Mouse (Mus musculus): ENCODE results near the gene Jhy. TPM values are rescaled to one million over a fixed set of nuclear protein-coding genes. Genes with fewer than 3 reads are reported as not detected.

The Jhy gene
- polyA plus RNA-seq (2015; fragmentation: Nextera tagmentation; extraction: Ambion mirVana): 0.04 and 0.09 TPM in 2 replicates

DNA sequence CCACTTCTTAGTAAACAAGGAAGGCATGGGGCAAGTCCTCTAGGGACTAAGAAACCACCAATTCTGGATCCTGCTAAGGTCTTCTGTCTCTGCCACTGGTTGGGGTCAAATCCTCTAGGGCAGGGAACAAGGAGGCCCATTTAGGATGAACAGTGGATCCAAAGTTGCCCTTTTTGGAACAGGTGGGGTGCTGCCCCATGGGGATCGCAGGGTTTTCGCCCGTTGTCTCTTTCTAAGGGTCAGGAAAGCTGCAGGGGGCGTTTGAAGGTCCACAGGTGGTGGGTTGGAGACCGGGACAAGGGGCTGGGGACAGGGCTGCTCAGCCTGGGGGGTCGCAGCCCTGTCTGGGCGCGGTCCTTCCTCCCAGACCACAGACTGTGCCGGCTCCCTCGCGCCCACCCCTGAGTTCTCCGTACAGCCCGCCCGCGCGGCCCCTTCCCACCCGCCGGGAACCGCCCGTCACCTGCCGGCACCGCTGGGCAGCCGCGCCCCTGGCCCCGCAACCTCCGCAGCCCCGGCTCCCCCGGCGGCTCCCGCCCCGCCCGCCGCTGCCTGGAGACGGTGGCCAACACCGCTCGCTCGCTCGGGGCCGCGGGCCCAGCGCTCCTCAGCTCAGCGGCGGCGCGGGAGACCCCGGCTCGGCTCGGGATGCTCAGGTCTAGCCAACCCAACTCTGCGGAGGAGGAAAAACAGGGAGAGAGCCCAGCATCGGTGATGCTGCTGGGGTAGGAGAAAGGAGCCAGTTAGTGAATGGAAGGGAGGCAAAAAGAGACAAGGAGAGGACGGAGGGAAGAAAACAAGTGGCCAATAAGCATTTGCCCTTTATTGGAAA lies at the start of gene Jhy:
Gene Jhy, minus strand, starts transcription at position 533 of the 832 bp plus-strand sequence.
- Histone ChIP-seq H3K9ac (ENCODE audit: low read depth, low read length) (peak within 1 kb of the TSS; percentile 40; the same call in 1 of the 2 replicates), H3K4me3 (ENCODE audit: low read length) (peak within 1 kb of the TSS; percentile 42), H3K36me3 (ENCODE audit: control insufficient read depth, insufficient read depth, low read length) (no peaks in the 10 kb centered on the region), H3K27ac (ENCODE audit: low read length) (no peak within 1 kb of the TSS), H3K4me1 (ENCODE audit: control insufficient read depth, insufficient read depth, low read length) (peaks cover 5% of the 10 kb centered on the region), H3K27me3 (replicated peaks; ENCODE audit: control insufficient read depth, insufficient read depth, low read length) (peaks cover 17% of the 10 kb centered on the region), H3K9me3 (ENCODE audit: control insufficient read depth, low read length) (no peaks in the 10 kb centered on the region), H3K4me2 (ENCODE audit: low read depth, low read length) (peak within 1 kb of the TSS; percentile 62)
- 2% methylated on average over 41 of the region's 51 CpGs for WGBS
- no peak for ATAC-seq

DNA sequence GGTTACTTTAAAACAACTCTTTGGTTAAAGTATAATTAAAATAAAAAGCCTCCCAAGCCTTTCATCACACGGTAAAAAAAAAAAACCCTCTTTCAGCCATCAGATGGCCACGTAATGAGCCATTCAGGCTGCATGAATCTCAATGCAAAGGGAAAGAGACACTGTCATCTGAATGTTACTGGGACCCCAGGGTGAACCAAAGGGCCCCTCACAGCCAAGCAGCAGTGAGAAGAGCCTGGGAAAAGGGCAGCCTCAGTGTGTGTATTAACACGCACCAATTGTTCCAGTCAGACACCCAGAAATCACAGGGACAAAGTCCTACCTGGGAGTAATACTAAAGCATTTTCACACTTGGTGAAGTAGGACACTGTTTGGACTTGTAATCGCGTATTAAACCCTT lies 48.5 kb upstream of the Jhy start:
- no peak overlapping the region for H3K4me3 ChIP-seq (ENCODE audit: low read length)
- WGBS: 83% methylated on average over 5 of the region's 5 CpGs
- H3K27me3 ChIP-seq (replicated peaks; ENCODE audit: control insufficient read depth, insufficient read depth, low read length): no peaks in the 10 kb centered on the region
- H3K9ac ChIP-seq (ENCODE audit: low read depth, low read length): no peak overlapping the region
- H3K4me1 ChIP-seq (ENCODE audit: control insufficient read depth, insufficient read depth, low read length): no peaks in the 10 kb centered on the region
- no peak for ATAC-seq
- H3K36me3 ChIP-seq (ENCODE audit: control insufficient read depth, insufficient read depth, low read length): no peaks in the 10 kb centered on the region
- no peak overlapping the region for H3K4me2 ChIP-seq (ENCODE audit: low read depth, low read length)
- no peaks in the 10 kb centered on the region for H3K9me3 ChIP-seq (ENCODE audit: control insufficient read depth, low read length)
- H3K27ac ChIP-seq (ENCODE audit: low read length): no peak overlapping the region

DNA sequence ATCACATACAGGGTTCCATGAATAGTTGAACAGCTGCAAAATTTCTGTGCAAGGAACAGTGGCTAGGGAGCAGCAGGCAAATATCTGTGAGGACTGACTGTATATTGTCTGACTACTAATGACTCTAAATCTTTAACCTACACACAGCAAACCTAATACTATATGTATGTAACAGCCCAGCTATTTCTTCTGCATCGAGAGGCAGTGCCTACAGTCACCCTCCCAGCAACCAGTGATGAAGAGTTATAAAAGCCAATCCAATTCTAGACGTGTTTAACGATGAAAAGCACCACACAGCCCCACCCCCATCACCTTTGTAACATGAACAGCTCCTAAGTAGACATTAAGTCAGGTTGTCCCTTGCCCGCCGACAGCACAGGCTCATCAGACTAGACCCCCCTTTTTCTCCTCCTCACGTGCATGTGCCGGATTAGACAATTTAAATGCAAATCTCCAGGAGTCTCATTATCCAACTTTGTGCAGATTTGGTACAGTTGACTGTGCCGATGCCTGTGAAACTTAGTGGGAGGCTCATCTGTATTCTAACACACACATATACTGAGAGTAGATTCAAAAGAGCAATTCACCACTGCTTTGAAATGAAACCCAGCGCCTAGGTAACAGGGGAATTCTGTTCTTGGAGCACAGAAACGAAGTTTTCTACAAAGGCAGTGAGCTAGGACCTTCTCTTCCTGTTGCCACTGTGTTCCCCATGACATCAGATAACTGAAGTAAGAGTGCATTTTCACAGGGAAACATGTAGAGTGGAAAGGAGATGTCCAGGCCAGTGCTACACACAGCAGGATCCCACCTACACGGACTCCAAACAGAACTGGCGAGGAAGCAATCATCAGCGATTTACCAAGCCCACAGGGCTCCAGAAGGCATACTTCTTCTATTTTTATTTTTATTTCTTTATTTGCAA lies 47.9 kb upstream of the Jhy start:
- ATAC-seq: no peak
- H3K27me3 ChIP-seq (replicated peaks; ENCODE audit: control insufficient read depth, insufficient read depth, low read length): no peaks in the 10 kb centered on the region

GRCm38 (mm10) chr9:41007785-41008184 lies 43.9 kb upstream of the Jhy start:
- no peak overlapping the region for H3K9ac ChIP-seq (ENCODE audit: low read depth, low read length)
- no peak overlapping the region for H3K4me3 ChIP-seq (ENCODE audit: low read length)
- H3K27me3 ChIP-seq (replicated peaks; ENCODE audit: control insufficient read depth, insufficient read depth, low read length): no peaks in the 10 kb centered on the region
- H3K36me3 ChIP-seq (ENCODE audit: control insufficient read depth, insufficient read depth, low read length): no peaks in the 10 kb centered on the region
- no peak overlapping the region for H3K4me2 ChIP-seq (ENCODE audit: low read depth, low read length)
- H3K27ac ChIP-seq (ENCODE audit: low read length): no peak overlapping the region
- no peaks in the 10 kb centered on the region for H3K4me1 ChIP-seq (ENCODE audit: control insufficient read depth, insufficient read depth, low read length)
- 12% methylated on average over 1 of the region's 1 CpGs for WGBS
- H3K9me3 ChIP-seq (ENCODE audit: control insufficient read depth, low read length): no peaks in the 10 kb centered on the region
- ATAC-seq: no peak

More for the DNA sequence above, 47.9 kb upstream of the Jhy start:
- Histone ChIP-seq H3K36me3 (ENCODE audit: control insufficient read depth, insufficient read depth, low read length) (no peaks in the 10 kb centered on the region), H3K4me3 (ENCODE audit: low read length) (no peak overlapping the region), H3K9me3 (ENCODE audit: control insufficient read depth, low read length) (no peaks in the 10 kb centered on the region), H3K4me1 (ENCODE audit: control insufficient read depth, insufficient read depth, low read length) (no peaks in the 10 kb centered on the region), H3K4me2 (ENCODE audit: low read depth, low read length) (no peak overlapping the region), H3K27ac (ENCODE audit: low read length) (no peak overlapping the region), H3K9ac (ENCODE audit: low read depth, low read length) (no peak overlapping the region)
- WGBS: 69% methylated on average over 13 of the region's 13 CpGs

DNA sequence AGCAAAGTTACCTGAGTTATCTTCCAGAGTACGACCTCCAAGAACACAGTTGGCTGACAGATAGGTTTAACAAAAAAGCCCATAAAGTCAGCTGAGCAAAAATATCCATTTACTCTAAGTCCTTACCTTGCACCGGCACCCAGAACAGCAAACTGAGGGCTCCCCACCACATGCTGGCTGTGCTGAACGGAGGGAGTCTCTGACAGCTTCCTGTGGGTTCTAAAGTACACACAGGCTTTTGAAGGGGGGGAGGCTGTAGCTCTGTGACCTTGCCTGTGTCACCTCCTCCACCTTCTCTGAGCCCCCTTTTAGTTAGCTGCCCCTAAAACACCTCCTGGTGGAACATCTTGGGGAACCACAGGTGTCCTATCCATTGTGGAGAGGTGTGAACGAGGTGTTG lies 40.5 kb upstream of the Jhy start, which contains the start of gene Crtam:
Gene Crtam, minus strand, starts transcription at position 214 of the 400 bp plus-strand sequence.
- WGBS: 45% methylated on average over 4 of the region's 4 CpGs
- Histone ChIP-seq H3K27ac (ENCODE audit: low read length) (no peak within 1 kb of the TSS), H3K4me1 (ENCODE audit: control insufficient read depth, insufficient read depth, low read length) (no peaks in the 10 kb centered on the region), H3K9me3 (ENCODE audit: control insufficient read depth, low read length) (no peaks in the 10 kb centered on the region), H3K4me2 (ENCODE audit: low read depth, low read length) (no peak within 1 kb of the TSS), H3K27me3 (replicated peaks; ENCODE audit: control insufficient read depth, insufficient read depth, low read length) (no peaks in the 10 kb centered on the region), H3K4me3 (ENCODE audit: low read length) (no peak within 1 kb of the TSS), H3K36me3 (ENCODE audit: control insufficient read depth, insufficient read depth, low read length) (no peaks in the 10 kb centered on the region), H3K9ac (ENCODE audit: low read depth, low read length) (no peak within 1 kb of the TSS)
- ATAC-seq: no peak

DNA sequence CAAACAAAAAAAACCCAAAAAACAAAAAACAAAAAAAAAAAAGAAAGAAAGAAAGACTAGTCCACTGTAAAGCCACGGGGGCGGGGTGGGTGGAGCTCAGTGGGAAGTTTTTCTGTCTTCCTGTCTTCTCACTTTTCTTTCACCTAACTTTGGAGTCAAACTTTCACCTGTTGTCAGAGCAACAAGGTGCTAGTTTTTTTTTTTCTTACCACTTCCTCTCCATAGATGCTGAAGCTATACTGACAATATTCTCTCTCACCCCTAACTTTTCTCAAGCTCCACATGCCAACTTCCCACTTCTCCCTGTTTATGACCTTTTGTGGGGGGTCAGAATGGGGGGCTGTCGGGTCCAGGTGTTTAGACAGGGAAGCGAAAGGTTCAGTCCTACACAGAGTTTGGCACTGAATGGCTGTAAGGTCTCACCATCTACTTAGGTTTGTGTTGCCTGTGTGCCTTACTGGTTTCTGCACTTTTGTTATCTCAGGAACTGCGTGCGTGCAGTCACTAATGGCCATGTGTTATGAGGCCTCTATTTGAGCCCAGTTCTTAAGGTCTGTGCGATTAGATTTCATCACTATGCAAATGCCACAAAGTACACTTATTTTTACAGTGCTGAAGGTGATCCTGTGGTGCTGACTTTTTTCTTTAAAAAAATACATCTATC lies 33.3 kb upstream of the Jhy start:
- Histone ChIP-seq H3K4me1 (ENCODE audit: control insufficient read depth, insufficient read depth, low read length) (no peaks in the 10 kb centered on the region), H3K9me3 (ENCODE audit: control insufficient read depth, low read length) (no peaks in the 10 kb centered on the region), H3K4me2 (ENCODE audit: low read depth, low read length) (no peak overlapping the region), H3K4me3 (ENCODE audit: low read length) (no peak overlapping the region), H3K27me3 (replicated peaks; ENCODE audit: control insufficient read depth, insufficient read depth, low read length) (no peaks in the 10 kb centered on the region), H3K36me3 (ENCODE audit: control insufficient read depth, insufficient read depth, low read length) (no peaks in the 10 kb centered on the region), H3K9ac (ENCODE audit: low read depth, low read length) (no peak overlapping the region), H3K27ac (ENCODE audit: low read length) (no peak overlapping the region)
- 80% methylated on average over 7 of the region's 7 CpGs for WGBS
- no peak for ATAC-seq

DNA sequence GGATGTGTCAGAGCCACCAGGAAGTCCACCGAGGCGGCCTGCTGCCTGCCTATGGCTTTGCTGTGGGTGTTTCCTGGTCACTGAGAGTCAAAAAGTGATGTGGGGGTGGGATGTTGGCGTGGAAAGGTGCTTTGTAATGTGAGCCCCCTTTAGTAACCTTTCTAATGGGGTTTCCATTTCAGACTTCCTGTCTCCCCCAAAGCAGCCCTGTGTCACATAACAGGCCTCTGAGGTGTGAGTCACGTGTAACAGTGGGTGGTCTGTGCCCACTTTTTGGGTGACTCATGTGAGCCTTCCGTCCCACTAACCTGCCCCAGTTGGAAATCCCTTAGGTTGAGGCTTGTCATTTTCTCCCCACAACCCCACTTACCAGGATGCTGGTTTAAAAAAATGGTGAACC lies 30.2 kb upstream of the Jhy start:
- H3K27me3 ChIP-seq (replicated peaks; ENCODE audit: control insufficient read depth, insufficient read depth, low read length): no peaks in the 10 kb centered on the region
- 82% methylated on average over 5 of the region's 5 CpGs for whole genome bisulfite sequencing
- no peaks in the 10 kb centered on the region for H3K9me3 ChIP-seq (ENCODE audit: control insufficient read depth, low read length)
- no peak overlapping the region for H3K9ac ChIP-seq (ENCODE audit: low read depth, low read length)
- no peak for ATAC-seq
- H3K36me3 ChIP-seq (ENCODE audit: control insufficient read depth, insufficient read depth, low read length): no peaks in the 10 kb centered on the region
- H3K4me2 ChIP-seq (ENCODE audit: low read depth, low read length): no peak overlapping the region
- no peak overlapping the region for H3K4me3 ChIP-seq (ENCODE audit: low read length)
- no peak overlapping the region for H3K27ac ChIP-seq (ENCODE audit: low read length)
- H3K4me1 ChIP-seq (ENCODE audit: control insufficient read depth, insufficient read depth, low read length): no peaks in the 10 kb centered on the region

DNA sequence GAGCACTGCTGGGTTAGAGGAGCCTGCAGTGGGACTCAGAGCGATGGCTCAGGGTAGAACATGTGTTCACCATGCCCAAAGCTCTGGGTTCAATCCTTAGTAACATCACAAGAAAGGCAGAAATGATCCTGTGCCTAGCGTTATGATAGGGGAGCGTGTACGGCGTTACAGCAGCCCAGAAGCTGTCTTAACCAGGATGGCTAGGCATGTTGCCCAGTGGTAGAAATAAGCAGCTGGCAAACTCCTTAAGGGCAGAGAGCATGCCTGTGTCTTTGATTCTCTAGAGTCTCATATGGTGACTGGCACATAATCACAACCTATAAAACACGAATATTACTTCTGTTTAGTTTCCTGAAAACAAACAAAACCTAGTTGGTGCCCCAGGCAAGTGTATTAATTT lies 27.6 kb upstream of the Jhy start:
- no peak for ATAC-seq
- Histone ChIP-seq H3K36me3 (ENCODE audit: control insufficient read depth, insufficient read depth, low read length) (no peaks in the 10 kb centered on the region), H3K27me3 (replicated peaks; ENCODE audit: control insufficient read depth, insufficient read depth, low read length) (no peaks in the 10 kb centered on the region), H3K27ac (ENCODE audit: low read length) (no peak overlapping the region), H3K9me3 (ENCODE audit: control insufficient read depth, low read length) (no peaks in the 10 kb centered on the region), H3K4me3 (ENCODE audit: low read length) (no peak overlapping the region), H3K9ac (ENCODE audit: low read depth, low read length) (no peak overlapping the region), H3K4me2 (ENCODE audit: low read depth, low read length) (no peak overlapping the region), H3K4me1 (ENCODE audit: control insufficient read depth, insufficient read depth, low read length) (no peaks in the 10 kb centered on the region)
- WGBS: 88% methylated on average over 6 of the region's 6 CpGs
